Mouse (Mus musculus): Measurements from ENCODE around the gene Noct. TPM values are rescaled to one million over a fixed set of nuclear protein-coding genes. Genes with fewer than 3 reads are reported as not detected.
A peak's percentile ranks its signal among the peaks of the same experiment; 100 is the strongest.

Noct gene
- polyA plus RNA-seq, 1 experiment from 2014 or later: 28.8 TPM

DNA sequence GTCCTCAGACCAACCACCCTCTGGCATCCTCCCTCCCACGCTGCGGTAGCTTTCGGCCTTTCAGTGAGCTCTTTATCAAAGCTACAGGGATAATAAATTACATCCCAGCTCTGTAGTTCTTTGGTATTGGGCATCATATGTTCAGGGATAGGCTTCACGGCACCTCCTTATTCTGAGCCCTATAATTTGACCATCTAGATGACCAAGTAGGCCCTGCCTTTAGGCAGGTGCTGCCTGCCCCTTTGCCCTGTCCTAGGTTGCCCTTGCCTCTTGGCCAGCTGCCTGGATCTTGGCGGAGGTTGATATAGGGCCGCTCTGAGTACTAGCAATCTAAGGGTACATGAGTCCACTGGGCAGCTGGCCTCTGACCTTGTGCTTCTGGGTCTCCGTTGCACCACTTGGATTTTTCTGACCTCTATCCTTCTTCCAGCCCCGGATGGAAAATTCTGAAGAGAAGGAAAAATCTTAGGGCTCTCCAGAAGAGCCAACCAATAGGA lies 21.7 kb upstream of the Noct start:
- Histone ChIP-seq H3K4me1 (ENCODE audit: control insufficient read depth, insufficient read depth, low read depth, low read length) (no peaks in the 10 kb centered on the region), H3K9ac (ENCODE audit: low read depth, low read length) (no peak overlapping the region), H3K27me3 (replicated peaks; ENCODE audit: control insufficient read depth, insufficient read depth, low read length) (no peaks in the 10 kb centered on the region), H3K9me3 (ENCODE audit: control insufficient read depth, low read length) (no peaks in the 10 kb centered on the region), H3K27ac (ENCODE audit: low read depth, low read length) (no peak overlapping the region), H3K4me2 (ENCODE audit: low read length) (no peak overlapping the region), H3K36me3 (ENCODE audit: control insufficient read depth, insufficient read depth, low read length) (no peaks in the 10 kb centered on the region), H3K4me3 (ENCODE audit: low read length) (no peak overlapping the region)
- no peak for ATAC-seq
- 86% methylated on average over 8 of the region's 8 CpGs for WGBS

DNA sequence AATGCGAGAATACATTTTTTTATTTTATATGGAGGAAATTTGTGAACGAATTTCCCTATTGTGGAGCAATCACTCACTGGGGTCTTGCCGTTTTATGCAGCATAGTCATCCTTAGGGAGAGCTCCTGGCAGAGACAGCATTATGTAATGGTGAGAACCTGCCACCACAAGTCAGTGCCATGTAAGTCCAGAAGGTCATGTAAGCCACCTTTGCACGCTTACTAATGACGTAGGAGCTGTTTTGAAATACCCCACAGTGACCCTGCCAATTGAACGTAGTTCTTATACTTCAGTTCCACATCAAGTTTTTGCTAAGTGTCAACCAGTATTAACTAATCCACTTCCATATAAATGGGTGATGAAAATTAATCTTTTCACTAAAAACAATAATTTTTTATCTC lies 20.3 kb upstream of the Noct start:
- Histone ChIP-seq H3K4me2 (ENCODE audit: low read length) (no peak overlapping the region), H3K27ac (ENCODE audit: low read depth, low read length) (no peak overlapping the region), H3K9ac (ENCODE audit: low read depth, low read length) (no peak overlapping the region), H3K36me3 (ENCODE audit: control insufficient read depth, insufficient read depth, low read length) (no peaks in the 10 kb centered on the region), H3K27me3 (replicated peaks; ENCODE audit: control insufficient read depth, insufficient read depth, low read length) (no peaks in the 10 kb centered on the region), H3K4me1 (ENCODE audit: control insufficient read depth, insufficient read depth, low read depth, low read length) (no peaks in the 10 kb centered on the region), H3K9me3 (ENCODE audit: control insufficient read depth, low read length) (no peaks in the 10 kb centered on the region), H3K4me3 (ENCODE audit: low read length) (no peak overlapping the region)
- 90% methylated on average over 6 of the region's 6 CpGs for WGBS
- ATAC-seq: no peak

DNA sequence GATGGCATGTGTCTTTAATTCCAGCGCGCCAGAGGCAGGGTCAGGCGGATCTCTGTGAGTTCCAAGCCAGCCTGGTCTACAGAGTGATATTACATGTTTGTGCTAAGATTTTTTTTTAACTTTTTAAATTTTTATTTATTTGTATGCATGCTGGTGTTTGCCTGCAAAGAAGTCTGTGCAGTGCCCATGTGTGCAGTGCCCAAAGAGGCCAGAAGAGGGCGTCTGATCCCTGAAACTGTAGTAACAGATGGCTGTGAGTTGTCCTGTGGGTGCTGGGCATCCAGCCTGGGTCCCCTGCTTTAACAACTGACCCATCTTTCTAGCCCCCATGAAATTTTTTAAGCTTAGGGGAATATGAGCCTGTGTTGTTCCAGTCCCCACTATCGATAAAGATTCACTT lies 19.8 kb upstream of the Noct start:
- 91% methylated on average over 5 of the region's 5 CpGs for WGBS
- H3K4me1 ChIP-seq (ENCODE audit: control insufficient read depth, insufficient read depth, low read depth, low read length): no peaks in the 10 kb centered on the region
- no peaks in the 10 kb centered on the region for H3K9me3 ChIP-seq (ENCODE audit: control insufficient read depth, low read length)
- H3K36me3 ChIP-seq (ENCODE audit: control insufficient read depth, insufficient read depth, low read length): no peaks in the 10 kb centered on the region
- no peak overlapping the region for H3K9ac ChIP-seq (ENCODE audit: low read depth, low read length)
- H3K4me2 ChIP-seq (ENCODE audit: low read length): no peak overlapping the region
- no peak overlapping the region for H3K27ac ChIP-seq (ENCODE audit: low read depth, low read length)
- no peak overlapping the region for H3K4me3 ChIP-seq (ENCODE audit: low read length)
- ATAC-seq: no peak
- H3K27me3 ChIP-seq (replicated peaks; ENCODE audit: control insufficient read depth, insufficient read depth, low read length): no peaks in the 10 kb centered on the region

DNA sequence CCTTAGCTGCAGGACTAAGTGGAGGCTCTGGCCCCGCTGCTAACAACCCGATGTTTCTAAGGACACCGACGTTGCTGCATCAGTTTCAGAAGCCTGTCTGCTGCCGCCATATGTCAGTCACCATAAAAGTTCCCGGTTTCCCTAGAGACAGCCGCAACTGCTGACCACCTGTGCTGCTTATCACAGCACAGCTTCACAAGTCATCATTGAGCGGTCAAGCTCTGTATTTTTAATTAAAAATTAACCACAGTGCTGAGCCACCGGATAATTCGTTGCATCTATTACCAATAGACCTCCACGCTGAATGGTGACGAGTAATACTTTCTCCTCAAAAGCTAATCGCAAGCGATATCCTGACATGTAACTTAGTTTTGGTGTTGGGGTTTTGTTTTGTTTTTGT lies 19.4 kb upstream of the Noct start:
- H3K27ac ChIP-seq (ENCODE audit: low read depth, low read length): no peak overlapping the region
- H3K36me3 ChIP-seq (ENCODE audit: control insufficient read depth, insufficient read depth, low read length): no peaks in the 10 kb centered on the region
- WGBS: 85% methylated on average over 14 of the region's 14 CpGs
- H3K9me3 ChIP-seq (ENCODE audit: control insufficient read depth, low read length): no peaks in the 10 kb centered on the region
- H3K4me1 ChIP-seq (ENCODE audit: control insufficient read depth, insufficient read depth, low read depth, low read length): no peaks in the 10 kb centered on the region
- H3K27me3 ChIP-seq (replicated peaks; ENCODE audit: control insufficient read depth, insufficient read depth, low read length): no peaks in the 10 kb centered on the region
- H3K9ac ChIP-seq (ENCODE audit: low read depth, low read length): no peak overlapping the region
- no peak overlapping the region for H3K4me2 ChIP-seq (ENCODE audit: low read length)
- no peak for ATAC-seq
- H3K4me3 ChIP-seq (ENCODE audit: low read length): no peak overlapping the region

DNA sequence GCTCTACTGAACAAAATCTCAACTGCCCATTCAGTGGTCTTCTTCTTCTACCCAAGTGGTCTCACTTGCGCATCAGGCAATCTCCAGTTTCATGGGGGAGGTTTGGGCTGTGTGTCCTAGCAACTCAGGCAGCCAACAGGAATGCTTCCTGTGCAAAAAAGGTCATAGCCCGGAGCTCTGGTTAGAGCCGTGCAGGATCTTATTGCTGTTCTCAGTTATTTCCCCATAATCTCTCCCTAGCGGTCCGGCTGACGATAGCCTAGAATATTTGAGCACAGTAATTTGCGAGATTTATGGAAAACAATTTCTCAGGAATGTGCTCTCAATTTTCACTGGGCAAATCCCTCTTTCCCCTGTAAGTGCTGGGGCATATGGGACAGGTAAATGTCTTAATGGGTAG lies 17.7 kb upstream of the Noct start:
- Histone ChIP-seq H3K9ac (ENCODE audit: low read depth, low read length) (no peak overlapping the region), H3K36me3 (ENCODE audit: control insufficient read depth, insufficient read depth, low read length) (no peaks in the 10 kb centered on the region), H3K27ac (ENCODE audit: low read depth, low read length) (no peak overlapping the region), H3K9me3 (ENCODE audit: control insufficient read depth, low read length) (no peaks in the 10 kb centered on the region), H3K4me3 (ENCODE audit: low read length) (no peak overlapping the region), H3K27me3 (replicated peaks; ENCODE audit: control insufficient read depth, insufficient read depth, low read length) (no peaks in the 10 kb centered on the region), H3K4me2 (ENCODE audit: low read length) (no peak overlapping the region), H3K4me1 (ENCODE audit: control insufficient read depth, insufficient read depth, low read depth, low read length) (no peaks in the 10 kb centered on the region)
- 71% methylated on average over 7 of the region's 7 CpGs for WGBS
- ATAC-seq: peak; percentile 34; the same call in 1 of the 2 replicates

DNA sequence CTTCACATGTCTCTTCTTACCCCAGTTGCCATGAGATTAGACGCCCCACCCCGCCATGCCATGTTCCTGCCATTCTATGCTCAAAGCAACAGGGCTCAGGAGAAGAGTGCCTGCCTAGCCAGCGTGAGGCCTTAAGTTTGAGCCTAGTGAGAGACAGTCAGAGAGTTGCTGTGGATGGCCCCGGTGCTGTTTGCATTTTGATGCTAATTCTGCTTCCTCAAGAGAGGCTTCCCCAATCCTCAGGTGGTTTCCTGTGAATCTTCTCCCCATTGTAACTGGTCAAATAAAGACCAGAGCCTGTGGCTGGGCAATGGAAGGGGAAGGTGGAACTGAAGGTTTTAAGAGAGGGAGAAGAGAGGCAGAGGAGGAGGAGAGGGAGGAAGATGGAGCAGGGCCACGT lies 15.6 kb upstream of the Noct start:
- H3K9ac ChIP-seq (ENCODE audit: low read depth, low read length): no peak overlapping the region
- no peaks in the 10 kb centered on the region for H3K9me3 ChIP-seq (ENCODE audit: control insufficient read depth, low read length)
- no peak for ATAC-seq
- no peaks in the 10 kb centered on the region for H3K4me1 ChIP-seq (ENCODE audit: control insufficient read depth, insufficient read depth, low read depth, low read length)
- H3K36me3 ChIP-seq (ENCODE audit: control insufficient read depth, insufficient read depth, low read length): no peaks in the 10 kb centered on the region
- 45% methylated on average over 5 of the region's 5 CpGs for WGBS
- H3K4me3 ChIP-seq (ENCODE audit: low read length): no peak overlapping the region
- no peak overlapping the region for H3K4me2 ChIP-seq (ENCODE audit: low read length)
- H3K27me3 ChIP-seq (replicated peaks; ENCODE audit: control insufficient read depth, insufficient read depth, low read length): no peaks in the 10 kb centered on the region
- no peak overlapping the region for H3K27ac ChIP-seq (ENCODE audit: low read depth, low read length)

DNA sequence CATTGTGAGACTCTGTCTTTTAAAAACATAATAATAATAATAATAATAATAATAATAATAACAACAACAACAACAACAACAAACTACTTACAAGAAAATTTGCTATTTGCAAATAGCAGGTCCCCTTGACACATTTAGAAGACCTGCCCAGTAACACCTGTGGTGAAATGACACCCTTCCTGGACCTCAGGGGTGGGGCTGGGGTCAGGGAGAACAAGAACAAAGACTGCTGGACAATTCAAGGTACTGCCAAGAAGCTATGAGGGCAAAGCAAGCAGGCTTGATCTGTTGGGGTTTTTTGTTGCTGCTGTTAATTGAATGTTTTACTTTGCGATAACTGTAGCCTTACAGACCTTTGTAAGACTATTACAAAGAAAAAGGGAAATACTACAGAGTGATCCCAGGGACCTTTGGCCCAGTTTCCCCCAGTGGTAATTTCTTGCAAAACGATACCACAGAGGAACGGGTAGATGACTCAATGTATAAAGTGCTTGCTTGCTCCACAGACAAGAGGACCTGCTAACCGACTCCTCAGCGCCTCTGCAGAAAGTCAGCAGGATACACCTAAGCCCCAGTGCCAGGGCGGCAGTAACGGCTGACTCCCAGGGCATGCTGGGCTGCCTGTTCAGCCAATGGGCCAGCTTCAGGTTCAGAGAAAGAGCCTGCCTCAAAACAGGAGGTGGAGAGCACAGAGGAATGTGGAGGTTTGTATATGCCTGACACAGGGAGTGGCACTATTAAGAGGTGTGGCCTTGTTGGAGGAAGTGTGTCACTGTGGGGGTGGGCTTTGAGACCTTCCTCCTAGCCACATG lies 14.5 kb upstream of the Noct start:
- H3K9ac ChIP-seq (ENCODE audit: low read depth, low read length): no peak overlapping the region
- WGBS: 85% methylated on average over 7 of the region's 7 CpGs

DNA sequence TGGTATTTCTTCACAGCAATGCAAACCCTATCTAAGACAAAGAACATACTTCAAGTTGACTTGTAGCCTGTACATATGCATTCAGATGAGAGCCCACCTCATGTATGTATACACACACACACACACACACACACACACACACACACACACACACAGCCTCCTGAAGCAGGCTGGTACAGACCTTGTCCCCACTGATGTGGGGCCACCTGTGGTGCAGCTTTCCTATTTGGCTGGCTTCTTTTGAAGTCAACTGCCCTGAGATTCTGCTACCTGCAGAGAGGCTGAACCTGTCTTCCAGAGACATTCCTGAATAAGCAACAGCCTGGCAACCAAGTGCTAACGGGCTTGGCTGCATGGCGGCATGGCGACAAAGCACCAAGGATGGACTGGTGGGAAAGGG lies 13.8 kb upstream of the Noct start:
- Histone ChIP-seq H3K36me3 (ENCODE audit: control insufficient read depth, insufficient read depth, low read length) (no peaks in the 10 kb centered on the region), H3K4me1 (ENCODE audit: control insufficient read depth, insufficient read depth, low read depth, low read length) (no peaks in the 10 kb centered on the region), H3K27ac (ENCODE audit: low read depth, low read length) (no peak overlapping the region), H3K4me3 (ENCODE audit: low read length) (no peak overlapping the region), H3K9me3 (ENCODE audit: control insufficient read depth, low read length) (no peaks in the 10 kb centered on the region), H3K4me2 (ENCODE audit: low read length) (no peak overlapping the region), H3K27me3 (replicated peaks; ENCODE audit: control insufficient read depth, insufficient read depth, low read length) (no peaks in the 10 kb centered on the region), H3K9ac (ENCODE audit: low read depth, low read length) (no peak overlapping the region)
- WGBS: 92% methylated on average over 3 of the region's 3 CpGs
- ATAC-seq: no peak

More for the DNA sequence above, 14.5 kb upstream of the Noct start:
- H3K4me3 ChIP-seq (ENCODE audit: low read length): no peak overlapping the region
- no peaks in the 10 kb centered on the region for H3K4me1 ChIP-seq (ENCODE audit: control insufficient read depth, insufficient read depth, low read depth, low read length)
- no peaks in the 10 kb centered on the region for H3K36me3 ChIP-seq (ENCODE audit: control insufficient read depth, insufficient read depth, low read length)
- H3K9me3 ChIP-seq (ENCODE audit: control insufficient read depth, low read length): no peaks in the 10 kb centered on the region
- H3K27ac ChIP-seq (ENCODE audit: low read depth, low read length): no peak overlapping the region
- no peaks in the 10 kb centered on the region for H3K27me3 ChIP-seq (replicated peaks; ENCODE audit: control insufficient read depth, insufficient read depth, low read length)
- no peak for ATAC-seq
- H3K4me2 ChIP-seq (ENCODE audit: low read length): no peak overlapping the region

DNA sequence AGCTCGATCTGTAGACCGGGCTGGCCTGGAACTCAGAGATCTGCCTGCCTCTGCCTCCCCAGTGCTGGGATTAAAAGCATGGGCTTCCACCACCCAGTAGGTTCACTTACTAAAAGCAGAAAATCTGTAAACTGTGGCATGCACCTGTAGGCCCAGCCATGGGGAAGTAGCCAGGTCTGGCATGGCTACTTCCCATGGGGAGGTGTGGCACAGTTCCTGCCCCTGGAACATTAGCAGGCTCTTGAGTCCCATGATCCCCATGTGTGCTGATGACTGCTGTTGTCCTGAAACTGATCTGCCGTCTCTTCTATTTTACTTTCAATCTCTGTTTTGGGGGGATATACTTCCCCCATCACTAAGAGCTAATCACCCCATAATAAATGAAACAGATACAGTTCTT lies 11.1 kb upstream of the Noct start:
- Histone ChIP-seq H3K4me1 (ENCODE audit: control insufficient read depth, insufficient read depth, low read depth, low read length) (no peaks in the 10 kb centered on the region), H3K9ac (ENCODE audit: low read depth, low read length) (no peak overlapping the region), H3K36me3 (ENCODE audit: control insufficient read depth, insufficient read depth, low read length) (no peaks in the 10 kb centered on the region), H3K4me3 (ENCODE audit: low read length) (no peak overlapping the region), H3K9me3 (ENCODE audit: control insufficient read depth, low read length) (no peaks in the 10 kb centered on the region), H3K27ac (ENCODE audit: low read depth, low read length) (no peak overlapping the region), H3K4me2 (ENCODE audit: low read length) (no peak overlapping the region), H3K27me3 (replicated peaks; ENCODE audit: control insufficient read depth, insufficient read depth, low read length) (no peaks in the 10 kb centered on the region)
- ATAC-seq: no peak
- WGBS: 97% methylated on average over 3 of the region's 3 CpGs

Data from hindbrain, embryonic 16.5 days (tissue).